Mouse (Mus musculus) layer of hippocampus, postnatal 14 days (tissue): ENCODE measurements at regions not wholly inside any gene's neighbourhood (a gene's known extent, or its start where the extent isn't known, plus 50 kb on each side); places are given as distances from the start of the nearest gene placed in this dataset.

ENCODE experiments used
- DNase-seq, 2 experiments: peaks; one replicate each; pipeline ENCODE4 v3.0.0; 2021 to 2022; ENCODE audit warnings: low spot score in 2 of 2, mixed read lengths in 1 of 2

DNA sequence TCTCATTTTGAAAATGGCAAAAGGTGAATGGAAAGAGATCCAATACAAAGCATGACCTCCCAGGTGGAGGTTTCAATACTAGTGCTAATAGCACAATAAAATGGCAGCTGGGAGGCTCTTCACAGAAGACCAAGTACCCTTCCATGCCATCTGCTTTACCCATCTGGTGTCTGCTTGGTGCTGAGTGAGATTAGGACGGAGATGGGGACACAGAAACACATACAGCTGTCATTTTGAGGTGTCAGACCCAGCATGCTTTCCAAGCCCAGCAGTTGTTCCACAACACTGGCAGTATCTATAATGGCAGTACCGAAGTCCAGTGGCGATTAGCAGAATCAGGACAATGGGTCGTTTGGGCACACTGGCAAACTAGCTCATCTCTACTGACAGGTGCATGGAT, 118.9 kb upstream of the 1700064H15Rik start:
- peak in 1 of 2 experiments; percentile 33 for DNase-seq

DNA sequence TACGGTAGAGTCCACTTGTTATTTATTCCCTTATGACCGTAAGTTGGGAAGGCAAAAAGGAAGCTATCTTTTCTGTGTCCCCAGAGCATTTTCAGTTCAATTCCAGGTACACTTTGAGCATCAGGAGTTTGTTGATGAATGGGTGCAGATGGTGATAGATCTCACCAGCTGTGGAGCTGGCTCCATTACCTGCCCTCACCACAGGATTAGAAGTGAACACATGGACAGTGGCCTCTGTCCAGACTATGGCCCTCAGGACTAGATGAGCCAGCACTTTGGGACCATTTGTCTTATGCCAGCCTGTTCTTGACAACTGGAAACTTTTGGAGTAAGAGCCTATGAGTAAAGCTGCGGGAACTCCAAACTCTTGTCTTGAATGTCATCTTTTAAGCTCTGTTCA, 123.5 kb upstream of the 1700064H15Rik start:
- no peak for DNase-seq

DNA sequence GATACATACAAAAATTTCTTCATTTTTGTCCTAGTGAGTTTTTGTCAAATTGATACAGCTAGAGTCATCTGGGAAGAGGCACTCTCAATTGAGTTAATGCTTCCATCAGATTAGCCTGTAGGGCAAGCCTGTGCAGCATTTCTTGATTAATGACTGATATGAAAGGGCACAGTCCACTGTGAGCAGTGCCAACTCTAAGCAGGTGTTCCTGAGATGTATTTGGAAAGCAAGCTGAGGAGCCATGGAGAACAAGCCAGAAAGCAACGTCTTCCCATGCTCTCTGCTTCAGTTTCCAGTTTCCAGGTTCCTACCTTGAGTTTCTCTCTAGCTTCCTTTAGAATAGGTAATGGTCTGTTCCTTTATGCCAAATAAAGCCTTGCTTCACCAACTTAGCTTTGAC, 125.5 kb upstream of the 1700064H15Rik start:
- no peak for DNase-seq

DNA sequence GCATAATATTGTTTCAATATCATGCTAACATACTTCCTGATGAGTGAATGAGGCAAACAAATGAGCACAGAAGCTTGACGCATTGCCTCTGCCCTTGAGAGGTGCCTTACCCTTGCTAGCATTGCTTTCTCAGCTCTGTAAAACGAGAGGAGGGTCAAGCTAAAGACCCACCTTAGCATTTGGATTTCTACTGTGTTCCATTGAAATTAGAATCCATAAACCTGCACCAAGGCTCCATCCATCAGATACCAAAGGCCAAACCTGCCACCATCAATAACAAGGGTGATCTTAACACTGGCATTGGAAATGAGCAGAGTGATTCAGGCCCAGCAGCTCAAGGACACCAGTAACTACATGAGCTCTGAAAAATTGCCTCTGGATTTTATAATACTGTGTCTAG, 126.2 kb upstream of the 1700064H15Rik start:
- no peak for DNase-seq

DNA sequence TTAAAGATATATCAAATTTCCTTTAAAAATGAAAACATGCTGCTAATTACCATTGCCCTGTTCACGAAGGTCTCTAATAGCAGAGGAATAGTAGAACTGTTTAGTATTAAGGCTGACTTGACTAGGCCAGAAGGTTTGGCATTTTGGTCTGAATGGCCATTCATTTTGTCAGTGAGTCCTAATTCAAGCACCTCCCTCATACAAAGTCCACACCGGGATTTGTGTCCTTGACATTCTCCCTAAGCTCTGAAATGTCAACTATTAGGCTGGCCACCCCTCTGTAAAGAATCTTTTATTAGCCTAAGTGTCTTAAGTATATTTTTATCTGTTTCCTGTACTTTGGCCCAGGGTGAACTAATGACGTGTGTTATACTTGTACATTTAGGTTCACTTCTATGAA, 126.7 kb upstream of the 1700064H15Rik start:
- no peak for DNase-seq

DNA sequence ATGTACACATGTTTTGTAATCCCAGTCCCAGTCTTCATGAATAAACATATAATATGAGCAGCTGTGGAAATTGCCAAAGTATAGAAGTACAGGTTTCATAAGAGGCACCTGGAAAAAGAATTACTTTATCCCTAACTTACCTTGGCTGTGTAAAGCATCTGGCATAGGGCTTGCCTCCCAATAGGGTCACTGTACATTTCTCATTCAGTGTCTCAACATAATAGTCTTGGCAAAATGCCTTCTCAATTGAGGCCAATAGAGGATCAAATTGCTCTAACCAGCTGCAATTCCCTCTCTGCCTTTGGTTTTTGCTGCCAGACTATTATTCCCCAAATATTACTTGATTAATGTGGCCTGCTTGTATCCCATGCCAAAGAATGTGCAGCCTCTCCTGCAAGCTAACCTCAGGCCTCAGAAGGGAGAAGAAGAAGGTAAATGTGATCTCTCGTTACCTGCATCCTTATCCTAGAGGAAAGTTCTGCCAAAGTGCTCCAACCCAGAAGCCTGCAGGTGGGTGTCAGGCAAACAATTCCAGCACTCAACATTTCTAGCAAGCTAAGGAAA, 158.2 kb upstream of the Cp start:
- no peak for DNase-seq

DNA sequence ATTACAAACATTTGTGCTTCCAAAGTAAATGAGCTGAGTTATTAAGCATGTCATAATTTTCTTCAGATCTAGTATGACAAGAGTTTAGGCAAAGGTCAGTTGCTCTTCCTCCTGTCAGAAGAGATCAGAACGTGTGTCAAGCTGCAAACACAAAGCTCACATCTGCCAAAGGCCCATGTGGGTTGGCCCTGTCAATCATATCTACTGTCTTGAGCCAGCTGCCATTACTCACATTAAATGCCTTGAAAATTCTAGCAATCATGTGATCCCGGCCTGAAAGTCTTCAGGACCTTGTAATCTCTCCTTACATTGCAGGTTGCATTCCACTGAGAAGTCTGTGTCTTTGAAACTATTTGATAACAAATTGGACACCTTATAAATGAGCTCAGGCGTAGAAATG, 146.8 kb upstream of the Cp start:
- no peak for DNase-seq

DNA sequence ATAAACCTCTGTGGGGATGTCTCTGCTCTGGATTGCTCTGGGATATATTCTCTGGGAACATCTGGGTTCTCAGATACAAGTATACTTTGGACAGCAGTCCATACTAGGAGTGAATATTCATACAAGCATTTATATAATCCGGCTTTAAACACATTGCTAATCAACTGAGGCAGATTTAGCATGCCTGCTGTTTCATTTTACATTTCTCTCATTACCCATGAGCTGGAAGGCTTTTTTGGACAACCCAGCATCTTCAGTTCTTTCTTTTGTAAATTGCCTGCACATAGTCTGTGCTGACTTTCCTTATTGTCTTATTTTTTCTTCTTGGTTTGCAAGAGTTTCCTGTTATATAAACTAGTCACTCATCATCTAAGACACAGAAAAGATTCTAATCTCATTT, 131.9 kb upstream of the Cp start:
- no peak for DNase-seq

DNA sequence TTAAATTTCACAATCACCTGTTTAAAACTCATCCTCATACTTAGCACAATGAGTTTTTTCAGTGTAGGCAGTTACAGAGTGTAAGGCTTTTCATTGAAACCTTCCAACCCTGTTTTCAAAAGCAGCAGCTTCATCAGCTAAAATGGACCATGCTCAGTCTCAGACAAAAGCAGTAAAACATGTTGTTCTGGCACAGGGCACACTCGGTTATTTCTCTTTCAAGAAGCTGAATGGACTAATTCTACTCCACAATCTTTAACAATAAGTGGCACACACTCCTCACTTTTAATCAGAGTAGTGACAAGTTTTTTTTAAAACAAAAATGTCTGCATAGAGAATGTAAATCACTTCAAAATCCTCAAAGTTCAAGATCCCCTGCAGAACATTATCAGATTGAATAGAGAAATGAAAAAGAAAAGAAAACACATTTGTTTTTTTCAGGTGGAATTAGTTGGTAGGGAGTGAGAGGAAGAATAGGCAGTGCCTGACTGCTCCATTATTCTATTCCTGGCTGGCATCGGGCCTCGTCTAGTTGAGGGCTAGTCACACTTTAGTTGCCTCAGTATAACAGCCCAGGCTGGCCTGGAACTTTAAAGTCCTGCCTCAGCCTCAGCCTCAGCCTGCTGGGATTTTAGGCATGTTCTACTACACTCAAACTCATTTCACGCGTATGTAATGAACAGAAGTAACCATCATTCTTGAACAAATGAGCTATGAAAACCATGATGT, 128.2 kb upstream of the Cp start:
- DNase-seq, result peak in 1 of 2 experiments; percentile 28

DNA sequence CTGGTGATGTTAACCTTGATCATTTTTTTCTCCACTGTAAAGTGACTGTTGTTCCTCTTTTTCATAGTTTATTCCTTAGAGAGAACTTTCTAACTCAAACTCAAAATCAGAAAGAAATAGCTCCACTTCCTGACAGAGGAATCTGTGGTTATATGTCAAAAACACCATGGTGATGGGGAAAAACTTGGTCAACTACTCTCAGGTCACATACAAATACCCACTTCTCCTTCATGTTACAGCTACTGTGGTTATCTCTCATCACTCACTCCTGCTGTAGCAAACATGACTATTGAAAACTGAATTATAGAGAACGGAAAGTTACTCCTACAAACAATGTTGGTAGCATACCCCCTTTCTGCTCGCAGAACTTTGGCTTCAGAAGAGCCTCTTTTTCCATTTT, 127.1 kb upstream of the Cp start:
- DNase-seq, result no peak

DNA sequence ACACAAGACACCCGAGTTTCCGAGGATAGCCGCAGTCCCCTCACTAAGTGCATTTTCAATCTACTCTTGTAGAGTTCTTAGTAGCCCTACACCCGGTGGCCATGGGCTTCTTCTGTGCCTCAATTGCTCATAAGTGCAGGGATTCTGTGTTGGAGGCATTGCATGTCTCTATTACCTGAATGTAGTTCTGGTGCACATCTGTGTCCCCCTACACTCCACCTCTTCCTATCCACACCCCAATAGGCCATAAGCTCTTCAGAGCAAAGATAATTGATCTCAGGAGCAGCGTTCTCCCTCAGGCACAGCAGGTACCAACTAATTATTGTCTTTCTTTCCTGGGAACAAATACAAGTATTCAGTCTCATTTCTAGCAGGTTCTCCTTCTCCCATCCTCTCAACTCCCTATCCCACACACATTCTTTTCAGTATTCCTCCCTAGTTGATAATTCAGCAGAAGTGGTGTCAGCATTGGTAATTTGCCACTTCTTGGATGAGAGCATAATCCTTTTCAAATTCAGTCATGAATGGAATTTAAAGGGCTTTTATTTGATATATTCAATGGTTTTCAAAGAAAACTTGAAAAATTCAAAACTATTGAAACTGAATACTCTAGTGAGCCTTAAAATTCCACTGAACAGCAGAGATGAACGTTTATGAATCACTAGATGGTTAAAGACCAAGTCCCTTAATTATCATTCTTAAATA, 108.7 kb upstream of the Cp start:
- DNase-seq, result peak in 1 of 2 experiments; percentile 32

DNA sequence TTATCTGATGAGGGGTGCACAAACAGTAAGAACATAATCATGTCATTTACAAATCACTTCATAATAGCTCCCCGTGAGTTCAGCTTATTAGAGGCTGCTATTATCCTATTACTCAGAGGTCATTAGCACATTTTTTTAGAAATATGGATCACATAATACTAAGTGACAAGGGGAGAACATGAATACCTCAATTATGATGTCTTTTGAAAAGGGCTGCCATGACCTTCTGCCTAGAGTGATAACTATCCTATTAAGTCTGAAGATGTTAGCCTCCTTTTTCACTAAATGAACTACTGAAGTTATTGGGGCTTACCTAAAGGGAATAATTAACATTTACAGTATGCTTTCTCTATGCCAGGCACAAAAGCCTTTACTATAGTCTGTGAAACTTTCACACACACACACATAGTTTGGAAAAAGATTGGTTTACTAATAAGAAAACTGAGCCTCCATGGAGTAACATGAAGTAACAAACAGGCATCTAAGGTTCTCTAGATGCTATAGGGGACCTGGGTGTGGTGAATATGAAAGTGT, 108.1 kb upstream of the Cp start:
- DNase-seq, result no peak

DNA sequence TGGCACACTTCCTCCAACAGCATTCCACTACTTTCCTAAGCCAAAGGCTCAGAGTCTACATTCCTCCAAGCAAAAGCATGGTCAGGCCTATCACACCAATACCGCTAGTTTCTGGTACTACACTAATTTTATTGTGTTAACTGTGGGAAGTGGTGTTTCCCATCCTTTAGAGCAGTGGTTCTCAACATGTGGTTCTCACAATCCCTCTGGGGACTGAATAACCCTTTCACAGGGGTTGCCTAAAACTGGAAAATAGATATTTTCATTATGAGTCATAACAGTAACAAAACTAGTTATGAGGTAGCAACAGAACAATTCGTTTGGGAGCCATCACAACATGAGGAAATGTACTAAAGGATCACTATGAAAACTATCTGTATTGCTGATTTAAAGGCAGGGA, 74.2 kb upstream of the Cp start:
- no peak for DNase-seq

DNA sequence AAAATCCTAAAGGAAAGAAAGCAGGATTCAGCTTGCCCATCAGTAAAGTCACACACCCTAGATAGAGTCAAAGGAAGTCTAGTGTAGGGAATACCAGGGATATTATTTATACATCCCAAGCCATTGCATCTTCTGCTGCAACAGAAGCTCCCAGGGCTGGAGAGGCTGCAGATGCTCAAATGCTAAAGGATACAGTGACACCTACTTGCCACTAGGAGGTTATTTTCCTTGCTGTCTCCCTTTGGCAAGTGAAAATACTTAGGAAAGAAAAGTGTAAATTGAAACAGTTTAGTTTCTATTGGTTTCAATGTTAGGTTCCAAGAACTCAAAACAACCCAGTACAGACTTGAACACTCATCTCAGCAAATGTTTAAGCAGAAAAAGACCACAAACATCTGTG, 68.4 kb upstream of the Cp start:
- no peak for DNase-seq

DNA sequence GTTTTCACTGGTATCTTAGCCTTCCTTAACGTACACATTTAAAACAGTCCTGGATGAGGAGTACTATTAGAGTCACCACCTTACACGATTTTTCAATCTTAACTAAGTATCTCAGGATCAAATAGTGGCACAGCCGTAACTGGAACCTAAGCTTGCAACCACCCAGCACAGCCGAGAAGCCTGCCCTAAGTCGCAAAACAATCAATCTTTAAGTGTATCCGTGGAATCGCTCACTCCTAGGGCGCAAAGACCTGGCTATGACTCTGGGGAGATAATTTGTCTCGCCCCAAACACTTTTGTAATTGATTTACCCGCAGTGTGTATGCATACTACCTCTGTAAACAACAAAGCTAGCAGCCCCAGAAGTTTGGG, 62.6 kb upstream of the Cp start:
- DNase-seq, result no peak

DNA sequence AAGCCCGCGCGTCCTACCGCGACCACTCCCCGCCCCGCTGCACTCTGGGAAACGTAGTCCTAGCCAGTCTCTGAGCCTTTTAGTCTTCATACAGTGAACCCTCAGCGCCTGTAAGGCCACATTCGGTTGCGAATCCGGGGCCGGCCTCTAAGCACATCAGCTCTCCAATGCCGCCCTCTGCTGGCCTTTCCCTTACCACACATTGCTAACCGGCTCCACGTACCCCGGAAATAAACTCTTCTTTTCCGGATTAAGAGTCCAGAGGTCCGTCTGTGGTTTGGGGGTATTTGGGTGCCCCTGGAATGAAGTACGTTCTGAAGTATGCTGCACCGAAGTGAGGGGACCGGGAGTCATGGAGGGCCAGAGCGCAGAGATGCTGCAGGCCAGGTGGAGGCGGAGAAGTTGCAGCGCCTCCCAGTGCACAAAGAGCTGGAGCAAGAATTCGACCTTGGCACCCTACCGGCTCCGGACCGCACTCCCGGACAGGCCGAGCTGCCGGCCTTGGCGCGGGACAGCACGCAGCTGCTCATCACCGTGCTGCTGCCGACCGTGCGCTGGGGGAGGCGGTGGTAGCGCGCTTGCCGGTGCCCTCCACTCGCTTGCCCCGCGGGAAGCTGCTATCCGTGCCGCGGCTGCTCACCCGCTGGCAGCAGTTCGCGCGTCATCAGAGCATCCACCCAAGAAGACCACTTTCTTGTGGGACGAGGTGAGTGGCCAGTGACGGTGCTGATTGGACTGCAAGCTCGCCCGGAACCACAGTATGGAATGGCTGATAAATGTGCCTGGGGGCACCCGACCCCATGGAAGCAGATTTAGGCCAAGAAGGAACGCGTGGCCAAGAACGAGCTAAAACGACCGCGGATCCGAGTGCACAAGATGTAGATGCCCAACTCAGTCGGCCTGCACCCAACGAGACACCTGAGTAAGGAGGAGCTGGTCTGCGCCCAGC, 62.0 kb upstream of the Cp start:
- peak; percentile 96 to 98 for DNase-seq

DNA sequence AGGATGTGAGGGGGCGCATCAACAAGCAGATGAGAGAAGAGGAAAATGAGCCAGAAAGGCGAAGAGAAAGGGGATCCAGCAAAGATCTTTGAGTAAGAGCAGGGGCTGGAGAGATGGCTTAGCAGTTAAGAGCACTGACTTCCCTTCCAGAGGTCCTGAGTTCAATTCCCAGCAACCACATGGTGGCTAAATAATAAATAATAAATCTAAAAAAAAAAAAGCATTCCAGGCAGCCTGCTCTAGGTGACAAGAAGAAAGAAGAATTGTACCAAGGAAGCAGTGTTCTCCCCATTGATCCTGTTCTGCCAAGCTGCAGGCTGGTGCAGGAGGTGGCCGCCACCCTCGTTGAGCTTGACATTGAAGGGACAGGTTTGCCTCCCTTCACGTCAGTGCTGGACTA, 61.1 kb upstream of the Cp start:
- no peak for DNase-seq

DNA sequence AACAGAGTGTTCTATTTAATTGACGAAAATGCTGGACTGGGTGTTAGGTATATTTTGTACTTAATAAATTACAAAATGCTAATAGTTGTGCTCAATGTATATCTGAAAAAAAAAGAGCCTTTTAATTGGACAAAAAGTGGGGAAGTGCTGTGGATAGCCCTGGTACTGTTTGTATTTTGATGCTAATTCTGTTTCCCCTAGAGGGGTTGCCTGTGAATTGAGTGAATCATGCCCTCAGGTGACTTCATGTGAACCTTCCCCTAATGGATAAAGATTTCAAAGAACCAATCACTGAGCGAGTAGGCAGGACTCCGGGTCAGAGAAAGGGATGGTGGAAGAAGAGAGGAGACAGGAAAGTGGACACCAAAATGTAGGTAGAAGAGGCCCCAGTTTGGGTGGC, 59.7 kb upstream of the Cp start:
- DNase-seq, result no peak

DNA sequence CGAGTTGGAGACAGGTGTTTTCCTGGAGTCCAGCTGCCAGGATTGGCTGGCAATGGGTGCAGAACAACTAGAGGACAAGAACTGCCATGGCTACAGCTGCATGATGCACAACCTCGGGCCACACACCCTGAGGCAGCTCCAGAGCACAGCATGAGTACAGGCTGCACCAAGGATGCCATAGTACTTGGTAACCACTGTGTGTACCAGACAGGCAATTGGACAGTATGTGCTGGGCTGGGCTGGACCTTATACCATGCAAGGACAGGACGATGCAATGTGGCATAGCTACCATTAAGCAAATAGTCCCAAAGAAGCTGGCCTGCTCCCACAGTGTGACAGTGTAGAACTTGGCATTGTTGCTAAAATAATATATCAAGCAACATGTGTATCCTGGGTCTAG, 54.6 kb upstream of the Cp start:
- no peak for DNase-seq

DNA sequence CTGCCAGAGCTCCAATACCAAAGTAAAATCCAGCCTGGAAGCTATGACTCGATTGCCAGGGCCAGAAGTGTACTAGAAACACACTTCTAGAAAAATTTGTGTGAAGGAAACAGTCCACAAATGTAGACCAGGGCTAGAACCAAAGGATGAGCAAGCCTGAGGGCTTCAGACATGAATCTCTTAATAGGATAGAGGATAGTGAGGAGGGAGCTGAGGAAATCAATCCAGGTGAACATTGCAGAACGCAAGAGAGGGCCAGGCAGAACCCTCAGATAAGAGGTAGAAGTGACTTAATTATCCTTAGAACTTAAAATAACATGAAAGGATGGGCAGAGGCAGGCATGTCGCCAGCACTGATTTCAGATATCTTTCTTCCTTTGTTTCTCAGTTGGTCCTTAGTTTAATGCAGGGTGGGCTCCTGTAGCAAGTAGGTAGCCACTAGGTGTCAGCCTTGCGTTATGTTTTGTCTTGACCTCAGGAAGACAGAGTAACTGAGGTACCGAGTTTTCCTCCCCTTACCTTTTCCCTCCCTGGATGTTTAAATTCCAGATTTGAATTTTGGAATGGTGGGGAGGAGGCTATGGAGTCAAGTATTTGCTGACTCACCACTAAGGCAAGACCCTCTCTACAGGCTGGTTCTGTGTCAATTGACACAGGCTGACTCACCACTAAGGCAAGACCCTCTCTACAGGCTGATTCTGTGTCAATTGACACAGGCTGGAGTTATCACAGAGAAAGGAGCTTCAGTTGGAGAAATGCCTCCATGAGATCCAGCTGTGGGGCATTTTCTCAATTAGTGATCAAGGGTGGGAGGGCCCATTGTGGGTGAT, 52.2 kb upstream of the Cp start:
- peak; percentile 26 to 55 for DNase-seq
